Mouse (Mus musculus): ENCODE measurements around the gene D630003M21Rik.

Gene D630003M21Rik

GRCm38 (mm10) chr2:158193611-158194336, 35.2 kb downstream of the D630003M21Rik start:
- no peak for DNase-seq

GRCm38 (mm10) chr2:158191098-158191497, 37.9 kb downstream of the D630003M21Rik start:
- no peak for DNase-seq

- no peak for DNase-seq
Observed at GRCm38 (mm10) chr2:158189451-158189850, 39.6 kb downstream of the D630003M21Rik start.

- DNase-seq: no peak
Observed at GRCm38 (mm10) chr2:158186206-158186871, 42.7 kb downstream of the D630003M21Rik start.

- DNase-seq: no peak
Observed at GRCm38 (mm10) chr2:158183266-158183665, 45.8 kb downstream of the D630003M21Rik start.

GRCm38 (mm10) chr2:158181932-158182331, 47.1 kb downstream of the D630003M21Rik start:
- DNase-seq: no peak

- peak; percentile 29 to 44 for DNase-seq
Observed at GRCm38 (mm10) chr2:158180797-158181196, 48.2 kb downstream of the D630003M21Rik start.

GRCm38 (mm10) chr2:158179370-158180111, 49.5 kb downstream of the D630003M21Rik start:
- peak; percentile 24 to 47 for DNase-seq

GRCm38 (mm10) chr2:158178696-158179369, 50.2 kb downstream of the D630003M21Rik start:
- no peak for DNase-seq

GRCm38 (mm10) chr2:158178139-158178538, 50.9 kb downstream of the D630003M21Rik start:
- DNase-seq: no peak

- no peak for DNase-seq
Observed at GRCm38 (mm10) chr2:158177574-158177973, 51.4 kb downstream of the D630003M21Rik start.

GRCm38 (mm10) chr2:158176763-158177162, 52.3 kb downstream of the D630003M21Rik start:
- no peak for DNase-seq

- no peak for DNase-seq
Observed at GRCm38 (mm10) chr2:158175433-158175832, 53.6 kb downstream of the D630003M21Rik start.

GRCm38 (mm10) chr2:158174958-158175357, 54.1 kb downstream of the D630003M21Rik start:
- DNase-seq: no peak

- DNase-seq: no peak
Observed at GRCm38 (mm10) chr2:158174438-158174837, 54.6 kb downstream of the D630003M21Rik start.

- no peak for DNase-seq
Observed at GRCm38 (mm10) chr2:158170394-158170793, 58.6 kb downstream of the D630003M21Rik start.

- no peak for DNase-seq
Observed at GRCm38 (mm10) chr2:158169771-158170170, 59.3 kb downstream of the D630003M21Rik start.

GRCm38 (mm10) chr2:158169351-158169750, 59.7 kb downstream of the D630003M21Rik start:
- DNase-seq: no peak

GRCm38 (mm10) chr2:158168741-158169211, 60.2 kb downstream of the D630003M21Rik start:
- no peak for DNase-seq

GRCm38 (mm10) chr2:158167496-158168205, 61.4 kb downstream of the D630003M21Rik start:
- no peak for DNase-seq

GRCm38 (mm10) chr2:158166628-158167027, 62.4 kb downstream of the D630003M21Rik start:
- no peak for DNase-seq

GRCm38 (mm10) chr2:158165776-158166175, 63.2 kb downstream of the D630003M21Rik start:
- no peak for DNase-seq
